Mouse (Mus musculus) limb, embryonic 14.5 days (tissue): Measurements from ENCODE around the gene Trnp1. TPM values are rescaled to one million over a fixed set of nuclear protein-coding genes. Genes with fewer than 3 reads are reported as not detected.
A peak's percentile ranks its signal among the peaks of the same experiment; 100 is the strongest.

ENCODE experiments used
- ATAC-seq: fragments of 200-750 bp; cut with Nextera tagmentation; 2 replicates; pipeline ENCODE4 v1.8.0; 2017; ENCODE audit warnings: low read depth, moderate number of reproducible peaks, moderate TSS enrichment; ENCODE audit not compliant: low FRiP score
- DNase-seq: peaks from one replicate; pipeline ENCODE4 v3.0.0-alpha.2; 2015; ENCODE audit warnings: low spot score
- H3K27ac ChIP-seq: fragments of 300-500 bp; sonication (generic); replicated peaks from 2 replicates; pipeline ENCODE4 v1.5.1; 2014; ENCODE audit warnings: low read depth, mild to moderate bottlenecking, low read length, moderate library complexity, mixed read lengths
- H3K27me3 ChIP-seq: fragments of 300-500 bp; sonication (generic); 2 replicates; pipeline ENCODE4 v1.6.1; 2014; ENCODE audit warnings: low read length, mixed read lengths; ENCODE audit not compliant: control insufficient read depth, insufficient read depth
- H3K36me3 ChIP-seq: fragments of 300-500 bp; sonication (generic); 2 replicates; pipeline ENCODE4 v1.6.1; 2014; ENCODE audit warnings: mild to moderate bottlenecking, low read length, moderate library complexity, mixed read lengths; ENCODE audit not compliant: control insufficient read depth, insufficient read depth
- H3K4me1 ChIP-seq: fragments of 300-500 bp; sonication (generic); 2 replicates; pipeline ENCODE4 v1.6.1; 2014; ENCODE audit warnings: antibody characterized with exemption, low read length, mixed read lengths; ENCODE audit not compliant: control insufficient read depth, insufficient read depth
- H3K4me2 ChIP-seq: fragments of 300-500 bp; sonication (generic); replicated peaks from 2 replicates; pipeline ENCODE4 v1.6.1; 2014; ENCODE audit warnings: low read depth, mild to moderate bottlenecking, low read length, moderate library complexity; ENCODE audit not compliant: severe bottlenecking
- H3K4me3 ChIP-seq: fragments of 300-500 bp; sonication (generic); replicated peaks from 2 replicates; pipeline ENCODE4 v1.5.1; 2014; ENCODE audit warnings: low read length
- H3K9ac ChIP-seq: fragments of 300-500 bp; sonication (generic); 2 replicates; pipeline ENCODE4 v1.6.1; 2014; ENCODE audit warnings: mild to moderate bottlenecking, low read depth, low read length, moderate library complexity; ENCODE audit not compliant: severe bottlenecking
- H3K9me3 ChIP-seq: fragments of 300-500 bp; sonication (generic); 2 replicates; pipeline ENCODE4 v1.6.1; 2016; ENCODE audit warnings: low read length; ENCODE audit not compliant: control insufficient read depth
- POLR2A ChIP-seq: fragments of 200-500 bp; IDR thresholded peaks from 2 replicates; pipeline ENCODE4 v1.8.0; 2012; ENCODE audit warnings: inconsistent platforms, mild to moderate bottlenecking, moderate library complexity, borderline replicate concordance; ENCODE audit not compliant: insufficient read depth, insufficient read length; ENCODE audit errors: extremely low read depth
- WGBS: fragments of 180-500 bp; shearing (Covaris S2); extraction: QIAGEN DNeasy Blood & Tissue Kit; methylation state at CpG from one replicate; pipeline ENCODE4 v1.1.7; 2014; 5-methylcytosine and 5-hydroxymethylcytosine counted together
- polyA plus RNA-seq, 2 experiments: library from polyadenylated mRNA; depleted of rRNA in 1 of 2; stranded (reverse) in 1 of 2; unstranded in 1 of 2; fragments of >200 nt; fragmentation: Nextera tagmentation in 1 of 2; extraction: Ambion mirVana in 1 of 2; gene quantifications; 2 replicates each; pipeline versions ENCODE4 v1.2.1 to v1.2.3; 2012 to 2014

Gene Trnp1
- polyA plus RNA-seq, 2 experiments: 5.0 to 5.4 TPM

DNA sequence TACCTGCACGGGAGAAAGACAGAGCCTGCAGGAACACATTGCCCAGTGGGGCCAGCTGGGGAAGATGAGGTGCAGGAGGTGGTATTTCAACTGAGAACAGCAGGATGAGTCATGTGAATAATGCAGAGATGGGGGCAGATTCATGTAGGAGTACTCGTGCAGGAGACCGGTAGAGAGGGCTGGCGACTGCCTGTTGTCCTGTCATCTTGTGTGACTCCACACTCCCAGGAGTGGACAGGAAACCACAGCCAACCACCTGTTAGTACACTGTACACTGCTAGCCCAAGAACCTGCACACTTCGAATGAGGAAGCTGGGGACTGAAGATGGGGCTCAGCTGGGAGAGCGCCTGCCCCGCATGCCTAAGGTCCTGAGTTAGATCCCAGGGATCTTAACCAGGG lies 3.2 kb upstream of the Trnp1 start:
- no peak overlapping the region for H3K4me3 ChIP-seq
- no peak for TF ChIP-seq POLR2A
- DNase-seq (no peak), ATAC-seq (no peak)
- no peak overlapping the region for H3K9ac ChIP-seq
- H3K36me3 ChIP-seq: no peaks in the 10 kb centered on the region
- H3K9me3 ChIP-seq: no peaks in the 10 kb centered on the region
- peaks cover 10% of the 10 kb centered on the region for H3K4me1 ChIP-seq
- H3K4me2 ChIP-seq: no peak overlapping the region
- 54% methylated on average over 7 of the region's 7 CpGs for WGBS
- H3K27me3 ChIP-seq: peaks cover 42% of the 10 kb centered on the region
- no peak overlapping the region for H3K27ac ChIP-seq

DNA sequence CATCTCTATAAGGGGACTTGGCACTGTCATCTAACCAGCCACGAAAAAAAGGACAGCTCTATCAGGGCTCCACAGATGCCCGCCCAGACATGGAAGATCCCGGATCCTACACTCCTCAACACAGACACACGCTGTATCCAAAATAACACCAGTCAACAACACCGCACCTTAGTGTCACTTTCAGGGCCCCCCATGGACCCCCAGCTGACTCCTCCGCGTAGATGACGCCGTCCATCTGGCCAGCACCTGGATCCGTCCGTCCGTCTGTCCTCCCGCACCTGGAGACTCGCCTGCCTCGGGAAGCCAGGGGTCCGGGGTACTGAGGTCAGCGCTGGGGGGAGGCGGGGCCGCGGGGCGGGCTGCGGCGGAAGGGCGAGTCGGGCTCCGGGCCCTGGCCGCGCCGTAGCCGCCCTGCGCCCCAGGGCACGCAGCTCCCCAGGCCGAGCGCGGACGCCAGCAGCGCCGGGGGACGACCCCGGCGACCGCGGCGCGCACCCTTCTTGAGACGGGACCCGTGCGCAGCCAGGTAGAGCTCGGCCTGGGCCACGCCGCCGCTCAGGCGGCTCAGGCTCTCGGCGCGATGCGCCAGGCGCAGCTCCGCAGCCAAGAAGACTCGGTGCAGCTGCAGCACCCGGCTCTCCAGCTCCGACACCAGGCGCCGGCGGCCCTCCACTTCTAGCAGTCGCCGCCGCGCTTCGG lies 740 bp downstream of the Trnp1 start:
- ATAC-seq (peak; percentile 6; the same call in 1 of the 2 replicates), DNase-seq (no peak)
- Histone ChIP-seq H3K27me3 (peaks cover 54% of the 10 kb centered on the region), H3K4me3 (peak overlapping the region; percentile 66), H3K9me3 (no peaks in the 10 kb centered on the region), H3K9ac (peak overlapping the region; percentile 68), H3K27ac (no peak overlapping the region), H3K36me3 (no peaks in the 10 kb centered on the region), H3K4me1 (peaks cover 15% of the 10 kb centered on the region), H3K4me2 (peak overlapping the region; percentile 99)
- no peak for TF ChIP-seq POLR2A
- under 1% methylated on average over 44 of the region's 70 CpGs for WGBS

- WGBS: 24% methylated on average over 6 of the region's 6 CpGs
- H3K4me3 ChIP-seq: peak overlapping the region; percentile 66
- H3K9ac ChIP-seq: no peak overlapping the region
- ATAC-seq (no peak), DNase-seq (no peak)
- H3K27ac ChIP-seq: no peak overlapping the region
- peaks cover 15% of the 10 kb centered on the region for H3K4me1 ChIP-seq
- no peaks in the 10 kb centered on the region for H3K36me3 ChIP-seq
- TF ChIP-seq POLR2A: no peak
- H3K27me3 ChIP-seq: peaks cover 54% of the 10 kb centered on the region
- H3K4me2 ChIP-seq: peak overlapping the region; percentile 99
- H3K9me3 ChIP-seq: no peaks in the 10 kb centered on the region
Measured at GRCm38 (mm10) chr4:133496738-133497445, 1.5 kb downstream of the Trnp1 start.

DNA sequence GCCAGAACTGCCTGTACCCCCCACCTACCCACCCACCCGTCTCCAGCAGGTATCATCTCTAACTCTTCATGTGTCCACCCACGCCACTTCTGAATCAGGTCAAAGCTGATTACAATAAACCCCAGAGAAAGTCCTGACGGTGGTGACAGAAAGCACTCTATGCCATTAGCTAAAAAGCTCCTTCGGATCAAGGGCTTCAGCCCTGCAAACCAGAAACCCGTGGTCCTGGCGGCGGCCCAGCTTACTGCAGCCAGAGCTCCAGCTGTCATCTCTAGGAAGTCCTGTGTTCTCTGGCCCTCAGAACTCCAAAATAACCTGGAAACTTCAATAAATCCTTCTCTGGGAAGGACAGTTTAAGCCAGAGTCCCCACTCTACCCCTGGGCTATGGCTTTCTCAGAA lies 2.6 kb downstream of the Trnp1 start:
- Histone ChIP-seq H3K9me3 (no peaks in the 10 kb centered on the region), H3K27me3 (peaks cover 52% of the 10 kb centered on the region), H3K27ac (no peak overlapping the region), H3K4me3 (no peak overlapping the region), H3K4me1 (peaks cover 15% of the 10 kb centered on the region), H3K4me2 (no peak overlapping the region), H3K36me3 (no peaks in the 10 kb centered on the region), H3K9ac (no peak overlapping the region)
- TF ChIP-seq POLR2A: no peak
- DNase-seq (no peak), ATAC-seq (no peak)
- WGBS: 36% methylated on average over 7 of the region's 7 CpGs

DNA sequence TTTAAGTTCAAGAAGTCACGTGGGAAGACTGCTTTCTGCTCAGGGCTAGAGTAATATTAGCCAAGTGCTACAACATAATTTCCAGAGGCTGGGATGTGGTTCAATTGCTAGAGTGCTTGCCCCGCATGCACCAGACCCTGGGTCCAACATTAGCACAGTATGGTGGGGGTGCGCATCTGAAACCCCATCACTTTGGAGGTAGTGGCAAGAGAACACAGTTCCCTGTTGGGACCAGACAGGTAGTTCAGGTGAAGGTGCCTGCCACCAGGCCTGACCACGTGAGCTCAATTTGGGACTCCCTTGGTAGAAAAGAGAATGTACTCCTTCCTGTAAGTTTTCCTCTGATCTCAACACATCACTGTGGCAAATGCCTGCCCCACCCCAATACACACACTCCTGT lies 3.5 kb downstream of the Trnp1 start:
- Histone ChIP-seq H3K4me1 (peaks cover 15% of the 10 kb centered on the region), H3K4me3 (no peak overlapping the region), H3K27ac (no peak overlapping the region), H3K4me2 (no peak overlapping the region), H3K36me3 (no peaks in the 10 kb centered on the region), H3K9ac (no peak overlapping the region), H3K9me3 (no peaks in the 10 kb centered on the region), H3K27me3 (peaks cover 45% of the 10 kb centered on the region)
- ATAC-seq: no peak
- DNase-seq: no peak
- TF ChIP-seq POLR2A: no peak
- 62% methylated on average over 4 of the region's 4 CpGs for WGBS
